Mouse (Mus musculus) spleen, embryonic (tissue): ENCODE data around the gene Rhog.

ENCODE experiments used
- CTCF ChIA-PET: fragments of 350-600 bp; sonication (Branson Sonifier 250); formaldehyde crosslinking; loops from one replicate; lab custom pipeline; 2022; lab: Charles Lee

The Rhog gene

GRCm38 (mm10) chr7:102222830-102223556 lies 32.9 kb downstream of the Rhog start:
- CTCF ChIA-PET = interaction anchor here (0.6 kb wide), 1 partner anchor 26 kb away, joined by 3 read pairs; no protein-coding TSS in a partner anchor

GRCm38 (mm10) chr7:102222336-102222735 lies 33.5 kb downstream of the Rhog start:
- CTCF ChIA-PET = no interaction called here

GRCm38 (mm10) chr7:102221899-102222298 lies 34.0 kb downstream of the Rhog start:
- CTCF ChIA-PET = interaction anchor here (0.7 kb wide), 1 partner anchor 28 kb away, joined by 7 read pairs; no protein-coding TSS in a partner anchor

DNA sequence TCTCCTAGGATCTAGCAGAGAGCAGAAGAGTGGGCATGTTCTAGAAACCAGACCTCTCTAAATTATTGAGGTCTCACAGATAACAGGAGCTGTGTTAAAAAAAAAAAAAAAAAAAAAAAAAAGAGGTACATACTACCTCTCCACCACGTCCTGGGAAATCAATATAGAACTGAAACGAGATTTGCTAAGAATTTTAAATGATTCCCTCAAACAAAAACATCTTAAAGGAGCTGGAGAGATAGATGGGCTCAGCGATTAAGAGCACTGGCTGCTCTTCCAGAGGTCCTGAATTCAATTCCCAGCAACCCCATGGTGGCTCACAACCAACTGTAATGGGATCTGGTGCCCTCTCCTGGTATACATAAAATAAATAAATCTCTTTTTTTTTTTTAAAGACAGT lies 44.8 kb downstream of the Rhog start:
- CTCF ChIA-PET = interaction anchor here (0.8 kb wide), 1 partner anchor 54 kb away, joined by 4 read pairs; no protein-coding TSS in a partner anchor

DNA sequence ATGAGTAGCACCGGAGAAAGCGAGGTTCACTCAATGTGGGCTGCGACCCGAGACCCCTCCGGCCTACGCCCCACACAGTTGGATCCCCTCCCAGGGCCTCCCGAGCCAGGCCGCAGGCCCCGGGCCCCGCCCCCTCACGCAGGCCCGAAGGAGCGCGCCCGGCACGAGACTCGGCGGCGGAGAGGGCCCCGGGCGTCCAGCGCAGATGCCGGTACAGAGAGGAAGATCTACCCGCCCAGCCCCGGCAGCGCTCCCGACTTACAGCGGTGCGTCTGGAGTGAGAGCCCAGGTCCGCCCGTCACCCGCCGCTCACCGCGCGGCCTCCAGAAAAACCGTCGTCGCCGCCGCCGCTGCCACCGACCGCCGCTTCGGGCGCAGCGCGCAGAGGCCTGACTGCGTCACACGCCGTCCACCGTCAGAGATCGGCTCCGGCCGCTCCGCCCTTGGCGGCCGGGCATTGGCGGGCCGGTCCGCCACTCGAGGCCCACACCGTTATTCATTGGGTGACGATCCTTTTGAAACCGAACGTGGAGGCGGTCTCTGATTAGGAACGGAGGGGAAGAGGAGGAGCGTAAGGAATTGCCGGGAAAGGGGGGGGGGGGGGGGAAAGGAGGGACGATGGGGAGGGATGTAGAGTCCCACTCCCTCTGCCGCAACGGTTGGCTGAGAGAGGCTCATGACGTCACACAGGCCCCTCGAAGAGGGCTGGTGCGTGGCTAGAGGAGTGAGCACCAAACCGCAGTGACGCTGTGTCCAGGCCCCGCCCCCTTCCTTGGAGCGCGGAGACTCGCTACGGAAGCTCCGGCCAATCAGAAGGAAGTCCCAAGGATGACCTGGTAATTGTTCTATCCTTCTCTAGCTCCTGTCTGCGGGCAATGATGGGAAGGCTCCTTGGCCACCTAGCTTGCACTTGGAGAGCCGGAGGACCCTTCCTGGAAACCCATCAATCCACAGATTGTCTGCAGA lies 45.8 kb downstream of the Rhog start, which contains the start of the genes Nup98 and Pgap2:
Nup98 (minus strand) TSS at position 421 of the 966 bp plus-strand sequence.
Pgap2 (plus strand) TSS at position 453 of the 966 bp plus-strand sequence.
- CTCF ChIA-PET = interaction anchor here (0.8 kb wide), 1 partner anchor 55 kb away, joined by 4 read pairs; no protein-coding TSS in a partner anchor

DNA sequence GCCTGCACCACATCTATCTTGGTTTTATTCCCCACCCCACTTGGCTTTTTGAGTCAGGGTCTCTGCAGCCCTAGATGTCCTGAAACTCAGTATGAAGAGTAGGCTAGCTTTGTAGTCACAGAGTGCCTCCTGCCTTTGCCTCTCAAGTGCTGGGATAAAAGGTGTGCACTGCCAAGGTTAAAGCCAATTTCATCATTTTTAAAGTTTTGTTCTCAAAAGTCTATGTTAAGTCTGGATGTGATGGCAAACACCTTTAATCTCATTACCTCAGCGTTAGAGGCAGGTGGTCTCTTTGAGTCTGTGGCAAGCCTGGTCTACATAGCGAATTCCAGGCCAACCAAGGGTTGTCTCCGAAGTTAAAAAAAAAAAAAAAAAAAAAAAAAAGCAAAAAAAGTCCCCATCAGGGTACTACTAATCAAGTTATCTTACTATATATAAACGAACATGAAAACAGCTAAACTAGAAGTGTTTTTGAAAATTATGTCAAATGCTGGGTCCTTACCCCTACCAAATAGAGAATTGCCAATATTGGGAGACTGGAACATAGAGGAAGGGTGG lies 47.0 kb downstream of the Rhog start:
- CTCF ChIA-PET = interaction anchor here (0.7 kb wide), 1 partner anchor 219 kb away, joined by 26 read pairs; no protein-coding TSS in a partner anchor

- CTCF ChIA-PET = no interaction called here
Observed at GRCm38 (mm10) chr7:102205646-102206045, 50.2 kb downstream of the Rhog start.

DNA sequence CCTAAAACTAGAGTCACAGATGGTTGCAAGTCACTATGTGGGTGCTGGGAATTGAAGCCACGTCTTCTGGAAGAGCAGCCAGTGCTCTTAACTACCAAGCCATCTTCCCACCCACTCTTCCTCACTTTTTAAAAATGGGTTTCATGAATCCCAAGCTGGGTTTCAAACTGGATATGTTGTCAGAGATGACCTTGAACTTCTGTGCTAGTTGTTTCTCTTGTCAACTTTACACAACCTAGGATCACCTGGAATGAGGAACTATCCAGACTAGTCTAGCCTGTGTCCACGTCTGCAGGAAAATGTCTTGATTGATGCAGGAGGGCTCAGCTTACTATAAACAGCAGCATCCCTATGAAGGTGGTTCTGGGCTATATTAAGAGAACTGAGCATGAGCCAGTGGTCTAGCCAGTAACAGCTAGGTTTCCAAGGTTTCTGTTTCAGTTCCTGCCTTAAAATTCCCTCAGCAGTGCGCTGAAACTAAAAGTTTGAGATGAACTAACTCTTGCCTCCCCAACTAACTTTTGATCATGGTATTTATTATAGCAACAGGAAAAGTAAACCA lies 51.5 kb downstream of the Rhog start:
- CTCF ChIA-PET = no interaction called here

DNA sequence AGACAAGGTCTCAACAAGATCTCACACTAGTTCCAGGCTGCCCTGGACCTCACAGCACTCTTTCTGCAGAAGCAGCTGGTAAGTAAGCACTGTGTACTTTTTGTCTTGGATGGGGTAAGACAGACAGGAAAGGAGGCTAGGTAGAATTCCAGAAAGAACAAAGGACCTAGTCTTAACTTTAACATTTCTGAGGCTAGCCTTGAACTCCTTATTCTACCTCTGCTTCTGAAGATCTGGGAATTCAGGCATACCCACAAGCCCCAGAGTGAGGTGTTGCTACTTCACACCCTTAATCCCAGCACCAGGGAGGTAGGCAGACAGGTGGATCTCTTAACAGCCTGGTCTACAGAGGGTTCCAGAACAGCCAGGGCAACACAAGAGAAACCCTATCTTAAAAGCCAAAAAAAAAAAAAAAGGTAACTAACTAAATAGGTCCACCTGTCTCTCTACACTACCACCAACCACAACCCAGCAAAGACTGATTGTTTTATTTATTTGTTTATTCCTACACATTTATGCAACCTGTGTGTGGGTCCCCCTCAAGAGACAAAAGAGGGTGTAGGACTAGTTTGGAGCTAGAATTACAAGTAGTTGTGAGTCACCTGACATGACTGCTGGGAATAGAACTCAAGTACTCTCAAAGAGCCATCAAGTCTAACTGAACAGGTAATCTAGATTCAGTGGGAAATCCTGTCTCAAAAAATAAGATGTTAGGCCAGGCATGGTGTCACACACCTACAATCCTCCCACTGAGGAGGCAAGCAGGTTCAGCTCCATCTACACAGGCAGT lies 54.7 kb downstream of the Rhog start:
- CTCF ChIA-PET = no interaction called here

- CTCF ChIA-PET = no interaction called here
Observed at GRCm38 (mm10) chr7:102200576-102200975, 55.3 kb downstream of the Rhog start.

- CTCF ChIA-PET = no interaction called here
Observed at GRCm38 (mm10) chr7:102192356-102192755, 63.5 kb downstream of the Rhog start.
